Mouse (Mus musculus) left cerebral cortex, adult 18-20 months (tissue): ENCODE data around the gene Krtap19-5. TPM values are rescaled to one million over a fixed set of nuclear protein-coding genes. Genes with fewer than 3 reads are reported as not detected.

Source experiments
- DNase-seq, 2 experiments: peaks; one replicate each; pipeline ENCODE4 v3.0.0; 2021 to 2022; ENCODE audit warnings: low spot score in 2 of 2, mixed read lengths in 1 of 2
- long read RNA-seq, 2 experiments: library from polyadenylated mRNA; stranded (forward); transcript quantifications; one replicate each; pipeline ENCODE4 v2.0.0; 2021
- total RNA-seq, 2 experiments: library from RNA; stranded (reverse); gene quantifications; 2 replicates each; pipeline ENCODE4 v1.2.3; 2021

Gene Krtap19-5
- not detected for total RNA-seq
- long read RNA-seq, experiment 1, result 0 reads
- long read RNA-seq, experiment 2, result 0 reads

DNA sequence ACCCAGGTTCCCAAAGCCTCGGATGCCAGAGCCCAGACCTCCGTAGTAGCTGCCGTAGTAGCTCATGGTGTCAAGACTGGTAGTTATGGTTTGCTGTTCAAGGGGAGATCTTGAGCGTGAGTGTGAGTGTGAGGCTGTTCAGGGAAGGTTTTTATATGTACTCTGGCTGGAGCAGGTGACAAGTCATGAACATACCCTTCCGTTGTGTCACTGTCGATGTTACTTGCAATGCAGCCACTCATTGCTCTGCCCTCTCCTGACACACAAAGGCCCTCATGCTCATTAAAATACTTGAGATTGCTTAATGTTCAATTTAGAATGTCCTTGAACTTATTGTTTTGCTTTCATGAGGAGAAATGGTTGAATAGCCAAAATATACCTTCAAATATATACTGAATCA, at the start of gene Krtap19-5:
Gene Krtap19-5, minus strand, starts transcription at position 101 of the 400 bp plus-strand sequence.
- no peak for DNase-seq

GRCm38 (mm10) chr16:88941106-88941505, 44.8 kb upstream of the Krtap19-5 start:
- DNase-seq, result no peak

DNA sequence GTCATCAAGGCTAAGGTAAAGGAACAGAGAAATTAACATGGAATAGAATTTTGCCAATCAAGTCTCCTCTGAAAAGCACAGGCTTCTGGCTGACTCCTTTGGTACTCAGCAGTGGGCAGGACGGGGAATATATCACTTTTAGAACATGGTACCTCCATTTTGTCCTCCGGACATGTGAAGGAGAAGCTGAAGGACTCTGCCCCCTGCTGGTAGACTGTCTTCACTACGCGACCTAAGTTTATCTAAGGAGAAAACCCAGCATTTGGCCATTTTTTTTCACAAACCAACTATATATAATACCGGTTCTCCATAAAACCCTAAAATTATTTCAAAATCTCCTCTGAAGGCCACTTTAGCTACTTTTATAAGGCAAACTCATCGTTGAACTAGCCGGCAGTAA, 42.0 kb upstream of the Krtap19-5 start:
- DNase-seq, result peak in 1 of 2 experiments; percentile 2

GRCm38 (mm10) chr16:88932165-88932564, 35.9 kb upstream of the Krtap19-5 start, which contains the start of gene Krtap19-9b:
TSS of gene Krtap19-9b (minus strand) at chr16:88932265.
- no peak for DNase-seq

DNA sequence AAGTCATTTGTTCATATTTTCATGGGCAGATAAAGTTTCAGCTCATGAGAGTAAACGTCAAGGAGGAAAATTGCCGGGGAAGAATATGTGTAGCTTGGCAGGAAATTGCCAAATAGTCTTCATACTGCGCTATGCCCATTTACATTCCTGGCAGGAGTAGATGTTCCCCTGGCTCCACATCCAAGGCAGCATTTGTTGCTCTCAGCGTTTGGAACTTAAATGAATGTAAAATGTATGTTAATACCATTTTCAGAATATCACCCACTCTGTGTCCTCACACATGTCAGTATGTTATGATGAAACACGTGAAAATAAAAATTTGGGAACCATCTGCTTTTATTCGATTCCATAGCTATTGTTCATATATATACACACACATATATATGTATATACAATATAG, 9.4 kb downstream of the Krtap19-5 start:
- DNase-seq, result no peak

DNA sequence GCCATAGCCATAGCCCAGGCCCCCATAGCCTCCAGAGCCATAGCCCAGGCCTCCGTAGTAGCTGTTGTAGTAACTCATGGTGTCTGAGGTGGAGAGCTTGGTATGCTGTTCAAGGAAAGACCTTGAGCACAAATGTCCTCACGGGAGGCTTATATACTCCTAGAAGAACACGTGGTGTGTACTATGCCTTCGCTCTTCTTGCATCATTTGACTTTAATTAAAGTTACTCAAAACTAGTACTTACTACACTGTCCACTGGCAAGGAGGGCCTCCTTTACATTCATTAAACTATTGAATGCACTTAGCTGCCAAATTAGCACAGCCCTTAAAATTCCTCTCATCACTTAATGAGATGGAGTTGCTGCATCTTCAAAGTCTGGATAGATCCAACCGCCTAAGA, 11.3 kb downstream of the Krtap19-5 start, which contains the start of gene Krtap19-4:
Gene Krtap19-4, minus strand, starts transcription at position 101 of the 400 bp plus-strand sequence.
- no peak for DNase-seq

GRCm38 (mm10) chr16:88877938-88878337, 18.3 kb downstream of the Krtap19-5 start, which contains the start of gene Krtap19-3:
TSS of gene Krtap19-3 (minus strand) at chr16:88878038.
- DNase-seq, result no peak

GRCm38 (mm10) chr16:88874169-88874568, 22.1 kb downstream of the Krtap19-5 start, which contains the start of gene Krtap19-2:
TSS of gene Krtap19-2 (minus strand) at chr16:88874269.
- DNase-seq, result no peak

- DNase-seq, result no peak
These were observed 26.9 kb downstream of the Krtap19-5 start, which contains the start of gene Krtap19-1 for GRCm38 (mm10) chr16:88869311-88869710. TSS of gene Krtap19-1 (minus strand) at chr16:88869411.

DNA sequence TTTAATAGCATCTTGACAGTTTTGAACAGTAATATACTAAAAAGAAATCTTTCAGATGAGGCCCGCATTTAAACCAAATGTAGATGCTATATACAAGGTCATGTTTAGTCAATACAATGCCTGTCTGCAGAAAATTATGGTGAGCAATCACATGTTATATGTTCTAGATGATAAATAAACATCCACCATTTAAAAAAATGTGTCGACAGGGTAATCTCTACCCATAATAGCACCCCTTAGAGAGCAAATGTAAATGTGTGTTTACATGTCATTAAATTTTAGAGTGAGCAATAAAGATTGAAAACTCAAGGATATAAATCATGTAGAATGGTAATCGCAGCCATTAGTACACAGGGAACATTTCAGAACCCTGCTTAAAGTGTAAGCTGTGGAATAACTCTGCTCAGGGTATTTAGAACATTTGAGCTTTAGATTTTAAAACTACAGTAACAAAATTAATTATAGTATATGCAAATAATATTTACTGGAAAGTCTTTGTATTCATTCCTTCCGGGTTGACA, 31.3 kb downstream of the Krtap19-5 start:
- DNase-seq, result no peak

- no peak for DNase-seq
These were observed 44.8 kb downstream of the Krtap19-5 start for GRCm38 (mm10) chr16:88851450-88851849.

DNA sequence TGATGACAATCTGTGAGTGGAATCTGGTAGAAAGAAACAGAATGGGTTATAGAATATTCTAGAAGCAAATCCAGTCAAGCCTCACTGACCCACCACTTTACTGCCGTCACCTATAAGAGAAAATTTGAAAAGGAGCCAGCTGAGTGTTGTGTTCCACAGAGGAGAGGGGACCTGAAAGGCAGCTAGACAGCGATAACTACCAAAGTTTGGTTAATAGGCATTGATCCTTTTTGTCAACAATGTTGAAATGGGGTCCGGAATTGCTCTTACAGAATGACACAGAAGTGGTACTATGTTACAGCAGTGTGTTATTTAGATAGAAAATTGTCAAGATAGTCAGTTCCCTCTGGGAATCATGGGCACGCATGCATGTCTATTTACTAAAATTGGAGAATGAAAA, 47.7 kb downstream of the Krtap19-5 start:
- DNase-seq, result no peak

GRCm38 (mm10) chr16:88847363-88847762, 48.9 kb downstream of the Krtap19-5 start:
- no peak for DNase-seq

Other genes with a start within 250 kb of the Krtap19-5 start
- gene Krtap26-1, start 248.7 kb downstream of the Krtap19-5 start, total RNA-seq, result not detected
- not detected for gene Krtap27-1, start 224.8 kb downstream of the Krtap19-5 start, total RNA-seq
- gene 2310061N02Rik, start 188.5 kb downstream of the Krtap19-5 start, total RNA-seq, result not detected
- not detected for gene Krtap13-1, start 167.6 kb downstream of the Krtap19-5 start, total RNA-seq
- not detected for gene Krtap13, start 144.8 kb downstream of the Krtap19-5 start, total RNA-seq
- not detected for gene 2310034C09Rik, start 137.6 kb downstream of the Krtap19-5 start, total RNA-seq
- not detected for gene 2310057N15Rik, start 122.3 kb downstream of the Krtap19-5 start, total RNA-seq
- not detected for gene Gm5965, start 118.6 kb downstream of the Krtap19-5 start, total RNA-seq
- not detected for gene Gm20741, start 84.2 kb downstream of the Krtap19-5 start, total RNA-seq
- not detected for gene Krtap15, start 76.2 kb downstream of the Krtap19-5 start, total RNA-seq
- not detected for gene Krtap14, start 70.3 kb downstream of the Krtap19-5 start, total RNA-seq
- gene Krtap19-1, start 27.0 kb downstream of the Krtap19-5 start, total RNA-seq, result not detected
- gene Krtap19-2, start 22.2 kb downstream of the Krtap19-5 start, total RNA-seq, result not detected
- gene Krtap19-3, start 18.4 kb downstream of the Krtap19-5 start, total RNA-seq, result not detected
- gene Krtap19-4, start 11.4 kb downstream of the Krtap19-5 start, total RNA-seq, result not detected
- gene Krtap19-9b, start 35.8 kb upstream of the Krtap19-5 start, total RNA-seq, result not detected
- gene Krtap16-3, start 66.4 kb upstream of the Krtap19-5 start, total RNA-seq, result not detected
- gene Krtap22-2, start 114.3 kb upstream of the Krtap19-5 start, total RNA-seq, result not detected
- not detected for gene Gm10229, start 118.8 kb upstream of the Krtap19-5 start, total RNA-seq
- not detected for gene Krtap6-1, start 135.2 kb upstream of the Krtap19-5 start, total RNA-seq
- not detected for gene Gm10228, start 145.0 kb upstream of the Krtap19-5 start, total RNA-seq
- gene Krtap6-5, start 151.4 kb upstream of the Krtap19-5 start, total RNA-seq, result not detected
- not detected for gene 1110025L11Rik, start 167.5 kb upstream of the Krtap19-5 start, total RNA-seq
- not detected for gene Krtap6-3, start 187.6 kb upstream of the Krtap19-5 start, total RNA-seq
- not detected for gene Gm6358, start 244.4 kb upstream of the Krtap19-5 start, total RNA-seq